Mouse (Mus musculus) bone marrow, adult 2 months (tissue): ENCODE measurements around the gene Ttc4.

Experiments
- CTCF ChIP-seq: fragments of 200-500 bp; IDR thresholded peaks from 2 replicates; pipeline ENCODE4 v1.5.1; 2011; ENCODE audit warnings: low read length, control low read depth; ENCODE audit not compliant: control insufficient read depth, insufficient read depth
- POLR2A ChIP-seq: fragments of 200-500 bp; IDR thresholded peaks from 2 replicates; pipeline ENCODE4 v1.6.1; 2011; ENCODE audit warnings: low read depth, mild to moderate bottlenecking, control low read depth, low read length, borderline replicate concordance; ENCODE audit not compliant: control insufficient read depth

DNA sequence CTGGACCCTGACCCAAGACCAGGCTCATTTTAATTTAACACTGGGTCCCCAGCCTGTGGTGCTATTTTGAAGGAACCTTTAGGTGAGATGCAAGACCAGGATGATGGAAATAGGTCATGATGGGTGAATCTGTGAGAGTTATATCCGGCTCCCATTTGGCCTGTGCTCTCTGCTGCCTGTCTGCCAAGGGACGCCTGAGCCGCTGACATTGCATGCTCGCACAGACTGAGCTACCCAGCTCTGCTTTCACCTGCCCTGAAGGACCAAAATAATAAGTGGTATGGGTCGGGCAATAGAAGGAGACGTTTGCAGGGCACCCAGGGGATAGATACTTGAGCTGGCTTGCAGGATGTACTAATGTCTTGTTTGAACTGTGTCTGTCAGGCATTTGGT is 34.5 kb downstream of the Ttc4 start:
- TF ChIP-seq CTCF (no peak), POLR2A (no peak)
